Mouse (Mus musculus): ENCODE results near the gene Kctd20.

GRCm38 (mm10) chr17:28922096-28922495 is 29.7 kb upstream of the Kctd20 start:
- TF ChIP-seq POLR2A (IDR thresholded peaks at IDR 0.05; ENCODE audit: borderline replicate concordance, extremely low read depth, insufficient read depth, insufficient read length, poor library complexity, severe bottlenecking) (no peak), CTCF (IDR thresholded peaks at IDR 0.05; ENCODE audit: borderline replicate concordance, extremely low read depth, insufficient read depth, insufficient read length) (no peak)

Measured in brain, embryonic 14.5 days (tissue).